Mouse (Mus musculus) neural tube, embryonic 13.5 days (tissue): Measurements from ENCODE around the gene Zdhhc1. TPM values are rescaled to one million over a fixed set of nuclear protein-coding genes. Genes with fewer than 3 reads are reported as not detected.

Experiments
- ATAC-seq: fragments of 200-750 bp; cut with Nextera tagmentation; 2 replicates; pipeline ENCODE4 v1.8.0; 2017; ENCODE audit warnings: low read depth, mild to moderate bottlenecking, moderate TSS enrichment, moderate library complexity
- H3K27ac ChIP-seq: fragments of 300-500 bp; sonication (generic); replicated peaks from 2 replicates; pipeline ENCODE4 v1.5.1; 2015; ENCODE audit warnings: moderate library complexity, mild to moderate bottlenecking, inconsistent platforms
- H3K27me3 ChIP-seq: fragments of 300-500 bp; sonication (generic); 2 replicates; pipeline ENCODE4 v1.6.1; 2015; ENCODE audit warnings: mild to moderate bottlenecking, inconsistent platforms
- H3K36me3 ChIP-seq: fragments of 300-500 bp; sonication (generic); 2 replicates; pipeline ENCODE4 v1.6.1; 2015; ENCODE audit warnings: mild to moderate bottlenecking, inconsistent platforms
- H3K4me1 ChIP-seq: fragments of 300-500 bp; sonication (generic); replicated peaks from 2 replicates; pipeline ENCODE4 v1.6.1; 2015; ENCODE audit warnings: inconsistent platforms
- H3K4me2 ChIP-seq: fragments of 300-500 bp; sonication (generic); 2 replicates; pipeline ENCODE4 v1.6.1; 2015; ENCODE audit warnings: inconsistent platforms, mild to moderate bottlenecking, moderate library complexity
- H3K4me3 ChIP-seq: fragments of 300-500 bp; sonication (generic); 2 replicates; pipeline ENCODE4 v1.5.1; 2015; ENCODE audit warnings: mild to moderate bottlenecking, inconsistent platforms
- H3K9ac ChIP-seq: fragments of 300-500 bp; sonication (generic); 2 replicates; pipeline ENCODE4 v1.6.1; 2015; ENCODE audit warnings: moderate library complexity, mild to moderate bottlenecking, inconsistent platforms
- H3K9me3 ChIP-seq: fragments of 300-500 bp; sonication (generic); 2 replicates; pipeline ENCODE4 v1.6.1; 2016; ENCODE audit warnings: inconsistent platforms
- WGBS: fragments of 180-500 bp; shearing (Covaris S2); methylation state at CpG from one replicate; pipeline ENCODE4 v1.1.7; 2015; 5-methylcytosine and 5-hydroxymethylcytosine counted together
- polyA plus RNA-seq: library from polyadenylated mRNA; unstranded; fragments of >200 nt; fragmentation: Nextera tagmentation; extraction: Ambion mirVana; gene quantifications from 2 replicates; pipeline ENCODE4 v1.2.1, GENCODE M21; 2015

Gene Zdhhc1
- polyA plus RNA-seq, result 27.8 and 31.9 TPM in 2 replicates

- Histone ChIP-seq H3K36me3 (no peaks in the 10 kb centered on the region), H3K9ac (peak within 1 kb of the TSS; percentile 92), H3K4me2 (peak within 1 kb of the TSS; percentile 94), H3K9me3 (no peaks in the 10 kb centered on the region), H3K4me1 (peaks cover 29% of the 10 kb centered on the region), H3K27ac (peak within 1 kb of the TSS; percentile 71), H3K4me3 (peak within 1 kb of the TSS; percentile 81), H3K27me3 (no peaks in the 10 kb centered on the region)
- under 1% methylated on average over 65 of the region's 68 CpGs for WGBS
- peak; percentile 88 for ATAC-seq
Measured at GRCm38 (mm10) chr8:105496439-105497180, at the start of gene Zdhhc1. Zdhhc1 (minus strand) TSS chr8:105496902.

- Histone ChIP-seq H3K4me3 (no peak overlapping the region), H3K9ac (no peak overlapping the region), H3K27me3 (no peaks in the 10 kb centered on the region), H3K4me2 (no peak overlapping the region), H3K27ac (no peak overlapping the region; the same call in 1 of the 2 replicates), H3K9me3 (no peaks in the 10 kb centered on the region), H3K4me1 (peaks cover 24% of the 10 kb centered on the region), H3K36me3 (peaks cover 10% of the 10 kb centered on the region)
- no peak for ATAC-seq
- 78% methylated on average over 3 of the region's 3 CpGs for WGBS
Measured at GRCm38 (mm10) chr8:105545249-105545648, 48.5 kb upstream of the Zdhhc1 start.

GRCm38 (mm10) chr8:105544544-105545205, 48.0 kb upstream of the Zdhhc1 start:
- Histone ChIP-seq H3K27me3 (no peaks in the 10 kb centered on the region), H3K4me1 (peaks cover 24% of the 10 kb centered on the region), H3K9ac (no peak overlapping the region), H3K36me3 (peaks cover 10% of the 10 kb centered on the region), H3K9me3 (no peaks in the 10 kb centered on the region), H3K4me3 (no peak overlapping the region), H3K4me2 (no peak overlapping the region), H3K27ac (no peak overlapping the region; the same call in 1 of the 2 replicates)
- no peak for ATAC-seq
- 62% methylated on average over 7 of the region's 7 CpGs for WGBS

- no peak overlapping the region for H3K27ac ChIP-seq
- peaks cover 24% of the 10 kb centered on the region for H3K4me1 ChIP-seq
- no peak for ATAC-seq
- no peak overlapping the region for H3K4me2 ChIP-seq
- WGBS, result 72% methylated on average over 1 of the region's 1 CpGs
- H3K9ac ChIP-seq, result no peak overlapping the region
- H3K4me3 ChIP-seq, result no peak overlapping the region
- H3K27me3 ChIP-seq, result no peaks in the 10 kb centered on the region
- H3K9me3 ChIP-seq, result no peaks in the 10 kb centered on the region
- H3K36me3 ChIP-seq, result peaks cover 19% of the 10 kb centered on the region
Measured at GRCm38 (mm10) chr8:105543703-105544102, 47.0 kb upstream of the Zdhhc1 start.

- H3K9ac ChIP-seq, result no peak overlapping the region
- H3K27ac ChIP-seq, result no peak overlapping the region
- peaks cover 27% of the 10 kb centered on the region for H3K36me3 ChIP-seq
- H3K4me2 ChIP-seq, result no peak overlapping the region
- H3K4me3 ChIP-seq, result no peak overlapping the region
- ATAC-seq, result no peak
- H3K27me3 ChIP-seq, result no peaks in the 10 kb centered on the region
- H3K4me1 ChIP-seq, result peaks cover 24% of the 10 kb centered on the region
- no peaks in the 10 kb centered on the region for H3K9me3 ChIP-seq
- 92% methylated on average over 2 of the region's 2 CpGs for WGBS
Measured at GRCm38 (mm10) chr8:105542808-105543207, 46.1 kb upstream of the Zdhhc1 start.

GRCm38 (mm10) chr8:105542032-105542656, 45.4 kb upstream of the Zdhhc1 start:
- Histone ChIP-seq H3K9ac (no peak overlapping the region), H3K36me3 (peaks cover 34% of the 10 kb centered on the region), H3K27me3 (no peaks in the 10 kb centered on the region), H3K4me2 (no peak overlapping the region), H3K9me3 (no peaks in the 10 kb centered on the region), H3K4me3 (no peak overlapping the region), H3K27ac (no peak overlapping the region), H3K4me1 (peaks cover 24% of the 10 kb centered on the region)
- 91% methylated on average over 3 of the region's 3 CpGs for WGBS
- no peak for ATAC-seq

GRCm38 (mm10) chr8:105538940-105539339, 42.2 kb upstream of the Zdhhc1 start:
- Histone ChIP-seq H3K27ac (no peak overlapping the region), H3K4me3 (no peak overlapping the region), H3K27me3 (no peaks in the 10 kb centered on the region), H3K9me3 (no peaks in the 10 kb centered on the region), H3K4me2 (no peak overlapping the region), H3K9ac (no peak overlapping the region), H3K36me3 (peaks cover 60% of the 10 kb centered on the region), H3K4me1 (peaks cover 4% of the 10 kb centered on the region)
- no peak for ATAC-seq
- WGBS, result 87% methylated on average over 4 of the region's 4 CpGs

- Histone ChIP-seq H3K9me3 (no peaks in the 10 kb centered on the region), H3K4me1 (peaks cover 7% of the 10 kb centered on the region; the same call in 1 of the 2 replicates), H3K4me3 (no peak overlapping the region), H3K9ac (no peak overlapping the region), H3K4me2 (no peak overlapping the region), H3K36me3 (peaks cover 61% of the 10 kb centered on the region), H3K27me3 (no peaks in the 10 kb centered on the region), H3K27ac (no peak overlapping the region)
- no peak for ATAC-seq
- WGBS, result 92% methylated on average over 6 of the region's 6 CpGs
Measured at GRCm38 (mm10) chr8:105537011-105537677, 40.4 kb upstream of the Zdhhc1 start.

- Histone ChIP-seq H3K4me3 (no peak overlapping the region), H3K27me3 (no peaks in the 10 kb centered on the region), H3K27ac (no peak overlapping the region), H3K9ac (no peak overlapping the region), H3K4me2 (no peak overlapping the region), H3K4me1 (peaks cover 7% of the 10 kb centered on the region; the same call in 1 of the 2 replicates), H3K9me3 (no peaks in the 10 kb centered on the region), H3K36me3 (peaks cover 59% of the 10 kb centered on the region)
- WGBS, result 93% methylated on average over 3 of the region's 3 CpGs
- ATAC-seq, result no peak
Measured at GRCm38 (mm10) chr8:105536546-105536945, 39.8 kb upstream of the Zdhhc1 start.

GRCm38 (mm10) chr8:105533892-105534329, 37.2 kb upstream of the Zdhhc1 start:
- WGBS, result 0% methylated on average over 1 of the region's 1 CpGs

GRCm38 (mm10) chr8:105533439-105533838, 36.7 kb upstream of the Zdhhc1 start:
- H3K27me3 ChIP-seq, result no peaks in the 10 kb centered on the region
- ATAC-seq, result no peak
- H3K4me1 ChIP-seq, result peaks cover 16% of the 10 kb centered on the region; the same call in 1 of the 2 replicates
- no peak overlapping the region for H3K9ac ChIP-seq
- no peaks in the 10 kb centered on the region for H3K9me3 ChIP-seq
- no peak overlapping the region for H3K4me2 ChIP-seq
- no peak overlapping the region for H3K27ac ChIP-seq
- 55% methylated on average over 2 of the region's 2 CpGs for WGBS
- peaks cover 73% of the 10 kb centered on the region for H3K36me3 ChIP-seq
- H3K4me3 ChIP-seq, result no peak overlapping the region

More at GRCm38 (mm10) chr8:105533892-105534329, 37.2 kb upstream of the Zdhhc1 start:
- peak; percentile 54; the same call in 1 of the 2 replicates for ATAC-seq
- Histone ChIP-seq H3K27ac (no peak overlapping the region), H3K4me1 (peaks cover 16% of the 10 kb centered on the region; the same call in 1 of the 2 replicates), H3K4me2 (no peak overlapping the region), H3K36me3 (peaks cover 73% of the 10 kb centered on the region), H3K4me3 (no peak overlapping the region), H3K27me3 (no peaks in the 10 kb centered on the region), H3K9me3 (no peaks in the 10 kb centered on the region), H3K9ac (no peak overlapping the region)
